Mouse (Mus musculus): ENCODE measurements around the gene Bmper.

Gene Bmper

GRCm38 (mm10) chr9:23222841-23223548 is at the start of gene Bmper:
Gene Bmper, plus strand, starts transcription at chr9:23223076.
- DNase-seq, result peak; percentile 77

- DNase-seq, result no peak
Measured at GRCm38 (mm10) chr9:23177476-23177875, 45.4 kb upstream of the Bmper start.

GRCm38 (mm10) chr9:23187181-23187580 is 35.7 kb upstream of the Bmper start:
- DNase-seq, result no peak

- no peak for DNase-seq
Measured at GRCm38 (mm10) chr9:23188136-23188535, 34.7 kb upstream of the Bmper start.

GRCm38 (mm10) chr9:23190950-23191349 is 31.9 kb upstream of the Bmper start:
- DNase-seq, result no peak

GRCm38 (mm10) chr9:23191431-23191830 is 31.4 kb upstream of the Bmper start:
- DNase-seq, result no peak

GRCm38 (mm10) chr9:23192567-23193331 is 30.1 kb upstream of the Bmper start:
- no peak for DNase-seq

GRCm38 (mm10) chr9:23198996-23199395 is 23.9 kb upstream of the Bmper start:
- no peak for DNase-seq

- peak; percentile 51 for DNase-seq
Measured at GRCm38 (mm10) chr9:23199841-23200240, 23.0 kb upstream of the Bmper start.

- peak; percentile 64 for DNase-seq
Measured at GRCm38 (mm10) chr9:23200828-23201227, 22.0 kb upstream of the Bmper start.

GRCm38 (mm10) chr9:23202431-23202830 is 20.4 kb upstream of the Bmper start:
- no peak for DNase-seq

GRCm38 (mm10) chr9:23204339-23205288 is 18.3 kb upstream of the Bmper start:
- DNase-seq, result no peak

GRCm38 (mm10) chr9:23205304-23205703 is 17.6 kb upstream of the Bmper start:
- no peak for DNase-seq

GRCm38 (mm10) chr9:23205757-23206156 is 17.1 kb upstream of the Bmper start:
- no peak for DNase-seq

GRCm38 (mm10) chr9:23206181-23206580 is 16.7 kb upstream of the Bmper start:
- DNase-seq, result peak; percentile 46

- DNase-seq, result peak; percentile 85
Measured at GRCm38 (mm10) chr9:23212303-23212702, 10.6 kb upstream of the Bmper start.

- no peak for DNase-seq
Measured at GRCm38 (mm10) chr9:23219754-23220153, 3.1 kb upstream of the Bmper start.

- DNase-seq, result no peak
Measured at GRCm38 (mm10) chr9:23221976-23222375, 900 bp upstream of the Bmper start.

- peak; percentile 60 for DNase-seq
Measured at GRCm38 (mm10) chr9:23222492-23222840, 410 bp upstream of the Bmper start.

- DNase-seq, result no peak
Measured at GRCm38 (mm10) chr9:23223549-23224077, 737 bp downstream of the Bmper start.

- DNase-seq, result no peak
Measured at GRCm38 (mm10) chr9:23233464-23234121, 10.7 kb downstream of the Bmper start.

GRCm38 (mm10) chr9:23235368-23236002 is 12.6 kb downstream of the Bmper start:
- no peak for DNase-seq
